Mouse (Mus musculus) cortical plate, adult 2 months (tissue): ENCODE measurements around the gene Pnp2.
"Not testable (repeated sequence)": the region's sequence is repeated elsewhere in the genome, so short reads cannot be mapped to it uniquely, and the experiment has no call there.

Experiments
- CTCF ChIP-seq: fragments of 200-500 bp; IDR thresholded peaks from 2 replicates; pipeline ENCODE4 v1.5.1; 2011; ENCODE audit warnings: mild to moderate bottlenecking, control low read depth, low read length; ENCODE audit not compliant: insufficient read depth; ENCODE audit errors: extremely low read depth
- POLR2A ChIP-seq: fragments of 200-500 bp; IDR thresholded peaks from 2 replicates; pipeline ENCODE4 v1.6.1; 2011; ENCODE audit warnings: mild to moderate bottlenecking, low read length, control low read depth; ENCODE audit not compliant: insufficient read depth; ENCODE audit errors: extremely low read depth

DNA sequence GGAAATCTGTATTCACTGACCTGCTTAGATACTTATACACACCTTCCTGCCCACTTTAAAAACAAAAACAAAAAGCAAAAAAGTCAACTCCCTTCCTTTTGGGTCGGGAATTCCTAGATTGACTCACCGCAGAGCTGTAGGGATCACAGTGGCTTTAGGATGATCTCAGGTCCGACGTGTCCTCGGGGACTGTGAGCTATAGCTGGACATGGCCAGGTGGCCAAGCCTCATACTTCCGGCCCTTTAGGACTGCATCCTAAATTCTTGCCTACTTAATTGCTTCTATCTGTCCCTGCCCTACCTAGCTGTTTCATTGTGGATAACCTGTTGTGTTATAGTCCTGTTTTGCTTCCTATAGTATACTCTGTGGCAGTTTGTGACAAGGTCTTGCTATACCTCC is 10.7 kb upstream of the Pnp2 start:
- TF ChIP-seq CTCF, POLR2A: not testable (repeated sequence)
